Mouse (Mus musculus) midbrain, embryonic 12.5 days (tissue): ENCODE measurements at regions not wholly inside any gene's neighbourhood (a gene's known extent, or its start where the extent isn't known, plus 50 kb on each side); places are given as distances from the start of the nearest gene placed in this dataset. TPM values are rescaled to one million over a fixed set of nuclear protein-coding genes. Genes with fewer than 3 reads are reported as not detected.

Source experiments
- ATAC-seq: fragments of 200-750 bp; cut with Nextera tagmentation; 2 replicates; pipeline ENCODE4 v1.8.0; 2017; ENCODE audit warnings: low read depth, moderate TSS enrichment, moderate library complexity; ENCODE audit not compliant: low FRiP score
- H3K27ac ChIP-seq: fragments of 300-500 bp; sonication (generic); replicated peaks from 2 replicates; pipeline ENCODE4 v1.5.1; 2016; ENCODE audit warnings: mild to moderate bottlenecking
- H3K27me3 ChIP-seq: fragments of 300-500 bp; sonication (generic); 2 replicates; pipeline ENCODE4 v1.6.1; 2016; ENCODE audit warnings: mild to moderate bottlenecking
- H3K36me3 ChIP-seq: fragments of 300-500 bp; sonication (generic); 2 replicates; pipeline ENCODE4 v1.6.1; 2016
- H3K4me1 ChIP-seq: fragments of 300-500 bp; sonication (generic); 2 replicates; pipeline ENCODE4 v1.6.1; 2016
- H3K4me2 ChIP-seq: fragments of 300-500 bp; sonication (generic); replicated peaks from 2 replicates; pipeline ENCODE4 v1.6.1; 2016; ENCODE audit warnings: mild to moderate bottlenecking, moderate library complexity
- H3K4me3 ChIP-seq: fragments of 300-500 bp; sonication (generic); 2 replicates; pipeline ENCODE4 v1.5.1; 2016; ENCODE audit warnings: mild to moderate bottlenecking
- H3K9ac ChIP-seq: fragments of 300-500 bp; sonication (generic); replicated peaks from 2 replicates; pipeline ENCODE4 v1.6.1; 2016; ENCODE audit warnings: mild to moderate bottlenecking, moderate library complexity
- H3K9me3 ChIP-seq: fragments of 300-500 bp; sonication (generic); 2 replicates; pipeline ENCODE4 v1.6.1; 2016; ENCODE audit warnings: mild to moderate bottlenecking
- WGBS: fragments of 180-500 bp; shearing (Covaris S2); methylation state at CpG from one replicate; pipeline ENCODE4 v1.1.7; 2016; 5-methylcytosine and 5-hydroxymethylcytosine counted together
- microRNA-seq: library from miRNA; unstranded; fragments of <30 nt; microRNA quantifications from one replicate; pipeline ENCODE4, GENCODE M21; 2017

- Histone ChIP-seq H3K4me1 (no peaks in the 10 kb centered on the region), H3K4me3 (no peak overlapping the region), H3K9ac (no peak overlapping the region), H3K4me2 (no peak overlapping the region), H3K27ac (no peak overlapping the region), H3K27me3 (no peaks in the 10 kb centered on the region), H3K9me3 (no peaks in the 10 kb centered on the region), H3K36me3 (no peaks in the 10 kb centered on the region)
- no peak for ATAC-seq
- 83% methylated on average over 2 of the region's 2 CpGs for whole genome bisulfite sequencing
These were observed 126.9 kb upstream of the Tshz3 start for GRCm38 (mm10) chr7:36571061-36571460.

GRCm38 (mm10) chr7:36582074-36582473, 115.8 kb upstream of the Tshz3 start:
- Histone ChIP-seq H3K27ac (no peak overlapping the region), H3K9ac (no peak overlapping the region), H3K4me2 (no peak overlapping the region), H3K27me3 (no peaks in the 10 kb centered on the region), H3K9me3 (no peaks in the 10 kb centered on the region), H3K4me1 (no peaks in the 10 kb centered on the region), H3K4me3 (no peak overlapping the region), H3K36me3 (no peaks in the 10 kb centered on the region)
- WGBS = 91% methylated on average over 6 of the region's 6 CpGs
- ATAC-seq = no peak

GRCm38 (mm10) chr7:36585014-36585413, 112.9 kb upstream of the Tshz3 start:
- Histone ChIP-seq H3K36me3 (no peaks in the 10 kb centered on the region), H3K4me3 (no peak overlapping the region), H3K9me3 (no peaks in the 10 kb centered on the region), H3K27ac (no peak overlapping the region), H3K27me3 (no peaks in the 10 kb centered on the region), H3K9ac (no peak overlapping the region), H3K4me2 (no peak overlapping the region), H3K4me1 (no peaks in the 10 kb centered on the region)
- ATAC-seq = no peak
- 80% methylated on average over 1 of the region's 1 CpGs for WGBS

GRCm38 (mm10) chr7:36591496-36591895, 106.4 kb upstream of the Tshz3 start:
- H3K36me3 ChIP-seq = no peaks in the 10 kb centered on the region
- H3K9me3 ChIP-seq = no peaks in the 10 kb centered on the region
- no peak for ATAC-seq
- H3K4me3 ChIP-seq = no peak overlapping the region
- H3K27ac ChIP-seq = no peak overlapping the region
- H3K4me1 ChIP-seq = no peaks in the 10 kb centered on the region; the same call in 1 of the 2 replicates
- no peak overlapping the region for H3K9ac ChIP-seq
- H3K27me3 ChIP-seq = no peaks in the 10 kb centered on the region
- WGBS = 92% methylated on average over 1 of the region's 1 CpGs
- no peak overlapping the region for H3K4me2 ChIP-seq

GRCm38 (mm10) chr7:36596630-36597301, 101.2 kb upstream of the Tshz3 start:
- Histone ChIP-seq H3K9ac (no peak overlapping the region), H3K27ac (no peak overlapping the region), H3K27me3 (no peaks in the 10 kb centered on the region), H3K9me3 (0 out of 2 replicates have a peak, but pooled peaks cover 4% of the 10 kb centered on the region), H3K4me1 (no peaks in the 10 kb centered on the region; the same call in 1 of the 2 replicates), H3K4me3 (no peak overlapping the region), H3K4me2 (no peak overlapping the region), H3K36me3 (no peaks in the 10 kb centered on the region)
- no peak for ATAC-seq
- 87% methylated on average over 3 of the region's 3 CpGs for WGBS

- H3K27ac ChIP-seq = no peak overlapping the region
- no peak overlapping the region for H3K9ac ChIP-seq
These were observed 92.8 kb upstream of the Tshz3 start for GRCm38 (mm10) chr7:36605026-36605698.

GRCm38 (mm10) chr7:36620256-36620655, 77.7 kb upstream of the Tshz3 start:
- no peaks in the 10 kb centered on the region for H3K36me3 ChIP-seq
- H3K27ac ChIP-seq = no peak overlapping the region
- H3K27me3 ChIP-seq = no peaks in the 10 kb centered on the region
- no peaks in the 10 kb centered on the region for H3K4me1 ChIP-seq
- no peak for ATAC-seq
- no peak overlapping the region for H3K4me3 ChIP-seq
- H3K4me2 ChIP-seq = no peak overlapping the region
- no peaks in the 10 kb centered on the region for H3K9me3 ChIP-seq
- WGBS = 72% methylated on average over 6 of the region's 6 CpGs
- no peak overlapping the region for H3K9ac ChIP-seq

More at GRCm38 (mm10) chr7:36605026-36605698, 92.8 kb upstream of the Tshz3 start:
- Histone ChIP-seq H3K4me3 (no peak overlapping the region), H3K36me3 (no peaks in the 10 kb centered on the region), H3K4me1 (peaks cover 13% of the 10 kb centered on the region), H3K9me3 (no peaks in the 10 kb centered on the region), H3K4me2 (peak overlapping the region; percentile 35), H3K27me3 (no peaks in the 10 kb centered on the region)
- 0 out of 2 replicates have a peak, but pooled peaks have one; percentile 23 for ATAC-seq
- WGBS = 49% methylated on average over 18 of the region's 18 CpGs

- no peak overlapping the region for H3K4me2 ChIP-seq
- H3K4me1 ChIP-seq = no peaks in the 10 kb centered on the region
- H3K27me3 ChIP-seq = no peaks in the 10 kb centered on the region
- H3K27ac ChIP-seq = no peak overlapping the region
- no peak overlapping the region for H3K9ac ChIP-seq
- WGBS = 57% methylated on average over 3 of the region's 3 CpGs
- no peaks in the 10 kb centered on the region for H3K36me3 ChIP-seq
- no peak for ATAC-seq
- H3K4me3 ChIP-seq = no peak overlapping the region
- no peaks in the 10 kb centered on the region for H3K9me3 ChIP-seq
These were observed 53.7 kb upstream of the Tshz3 start for GRCm38 (mm10) chr7:36644252-36644651.

Small RNA genes lying in the stretch of these regions (microRNA-seq; reads per million reads assigned to microRNA genes)
- not detected for gene Gm25247
